Mouse (Mus musculus) Muller cell, postnatal 12 days (primary cell): ENCODE data around the gene Jade1.

Source experiments
- DNase-seq: peaks from one replicate; pipeline ENCODE4 v3.0.0-alpha.2; 2015; ENCODE audit errors: inconsistent ontology term

Jade1 gene

DNA sequence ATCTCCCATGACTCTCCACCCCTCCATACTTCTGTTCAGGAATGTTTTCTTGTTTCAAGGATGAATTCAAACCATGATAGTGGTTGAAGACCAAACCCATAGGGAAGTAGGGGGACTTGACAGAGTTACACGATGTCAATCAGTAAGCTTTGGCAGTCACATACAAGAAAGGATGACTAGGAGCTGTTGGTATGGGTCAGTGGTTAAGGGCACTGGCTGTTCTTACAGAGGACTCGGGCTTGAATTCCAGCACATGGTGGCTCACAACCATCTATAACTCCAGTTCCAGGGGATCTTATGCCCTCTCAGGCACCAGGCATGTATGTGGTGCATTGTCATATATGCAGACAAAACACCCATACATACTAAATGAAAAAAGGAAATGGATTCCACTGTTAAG lies 21.7 kb downstream of the Jade1 start:
- DNase-seq: no peak

DNA sequence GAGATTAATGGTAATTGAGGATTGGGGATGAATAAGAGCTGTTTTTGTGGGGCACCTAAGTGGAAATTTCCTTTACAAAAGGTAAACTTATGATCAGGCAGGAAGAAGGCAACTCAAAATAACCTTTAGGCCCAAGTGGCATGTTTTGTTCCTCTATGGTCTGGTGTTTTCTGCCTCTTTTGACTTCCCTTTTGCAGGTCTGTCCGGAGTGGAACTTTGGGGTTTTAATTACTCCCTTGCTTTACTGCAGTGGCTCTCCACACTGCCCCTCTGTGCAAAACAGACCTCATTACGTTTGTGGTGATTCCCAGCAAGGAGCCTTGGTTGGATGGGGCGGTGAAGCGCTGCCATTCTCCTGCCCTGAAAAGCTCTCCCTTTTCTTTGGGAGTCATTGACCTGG lies 24.3 kb downstream of the Jade1 start:
- no peak for DNase-seq

DNA sequence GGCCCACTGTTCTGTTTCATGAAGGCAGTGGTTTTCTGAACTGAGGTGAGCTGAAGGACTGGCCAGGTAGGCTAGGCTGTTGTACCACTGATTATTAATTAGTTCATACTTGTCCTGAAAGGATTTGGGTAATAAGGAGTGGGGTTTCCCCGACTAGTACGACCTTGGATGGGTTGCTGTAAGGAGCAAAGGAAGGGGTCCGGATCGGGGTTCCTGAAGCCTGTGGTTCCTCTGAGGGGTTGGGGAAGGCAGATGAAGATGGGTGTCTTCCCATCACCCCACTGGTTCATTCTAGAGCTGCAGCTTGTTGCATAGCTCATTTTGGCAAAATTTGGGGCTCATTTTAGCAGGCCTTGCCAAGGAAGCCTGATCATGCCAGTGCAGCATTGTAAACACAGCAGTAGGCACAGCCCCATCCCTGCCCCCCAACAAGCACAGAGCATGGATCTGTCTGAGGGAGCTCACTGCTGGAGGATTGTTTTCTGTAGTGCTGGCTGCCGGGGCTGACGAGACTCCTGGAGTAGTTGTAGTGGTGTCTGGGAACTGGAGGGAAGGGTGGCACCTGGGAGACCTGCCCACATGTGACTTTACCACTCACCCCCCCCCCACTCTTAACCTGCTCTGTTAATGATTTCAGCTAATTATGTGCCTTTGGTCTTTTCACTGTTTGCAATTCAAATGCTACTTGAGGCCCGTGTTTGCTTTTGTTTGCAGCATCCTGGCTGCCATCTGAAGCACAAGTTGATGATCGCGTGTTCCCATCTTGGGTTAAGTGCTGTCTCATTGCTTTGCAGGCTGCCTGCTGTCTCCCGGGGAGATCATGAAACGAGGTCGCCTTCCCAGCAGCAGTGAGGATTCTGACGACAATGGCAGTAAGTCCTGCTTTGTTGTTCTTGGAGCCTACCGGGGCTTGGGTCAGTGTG lies 25.1 kb downstream of the Jade1 start:
- no peak for DNase-seq

DNA sequence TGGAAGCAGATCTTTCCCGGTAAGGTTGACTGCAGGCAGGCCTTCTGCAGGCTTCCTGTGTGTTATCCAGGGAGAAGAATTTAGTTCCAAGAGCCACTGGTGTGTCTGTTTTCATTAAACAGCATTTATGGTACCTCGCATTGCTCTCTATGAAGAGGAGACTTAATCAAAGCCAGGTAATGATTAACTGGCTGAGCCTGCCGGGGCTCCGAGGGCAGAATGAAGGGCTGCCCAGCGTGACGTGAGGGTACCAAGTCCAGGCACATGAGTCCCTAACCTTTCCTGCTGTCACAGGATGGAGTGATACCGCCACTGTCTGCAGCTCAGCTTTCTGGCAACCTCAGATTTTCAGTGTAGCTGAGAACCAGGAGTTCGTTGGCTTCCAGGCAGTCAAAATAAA lies 25.9 kb downstream of the Jade1 start:
- no peak for DNase-seq

DNA sequence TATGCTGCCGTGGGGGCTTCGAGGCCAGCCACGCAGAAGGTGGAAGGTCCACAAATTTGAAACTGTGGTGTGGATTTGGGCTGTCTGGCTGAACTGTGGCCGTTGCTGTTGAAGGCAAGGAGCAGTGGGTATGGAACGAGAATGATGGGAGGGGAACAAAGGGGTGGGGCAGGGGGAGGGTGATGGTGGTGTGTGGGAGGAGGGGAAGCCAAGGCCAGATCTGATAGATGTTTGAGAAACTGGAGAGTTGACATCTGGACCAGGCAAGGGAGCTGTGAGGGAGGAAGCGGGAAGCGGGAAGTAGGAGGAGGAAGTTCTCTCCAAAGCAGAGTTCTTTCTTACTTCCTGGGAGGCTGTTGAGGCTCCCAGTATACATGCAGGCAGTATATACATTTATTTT lies 26.7 kb downstream of the Jade1 start:
- DNase-seq: no peak

DNA sequence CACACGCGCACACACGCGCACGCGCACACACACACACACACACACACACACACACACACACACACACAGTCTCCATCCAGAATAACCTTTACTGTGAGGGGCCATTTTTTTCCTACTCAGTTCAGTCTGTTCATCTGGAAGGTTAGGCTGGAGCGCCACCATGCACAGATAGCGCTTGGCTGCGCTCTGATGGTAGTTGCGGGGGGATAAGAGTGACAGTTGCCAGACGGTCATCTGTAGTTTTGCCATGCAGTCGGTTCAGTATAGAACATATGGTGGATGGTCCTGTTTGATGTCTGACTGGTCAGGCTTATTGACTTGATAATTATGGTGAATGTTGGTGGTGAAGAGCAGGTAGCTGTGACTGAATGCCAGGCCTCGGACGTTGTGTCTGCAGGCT lies 27.6 kb downstream of the Jade1 start:
- no peak for DNase-seq

DNA sequence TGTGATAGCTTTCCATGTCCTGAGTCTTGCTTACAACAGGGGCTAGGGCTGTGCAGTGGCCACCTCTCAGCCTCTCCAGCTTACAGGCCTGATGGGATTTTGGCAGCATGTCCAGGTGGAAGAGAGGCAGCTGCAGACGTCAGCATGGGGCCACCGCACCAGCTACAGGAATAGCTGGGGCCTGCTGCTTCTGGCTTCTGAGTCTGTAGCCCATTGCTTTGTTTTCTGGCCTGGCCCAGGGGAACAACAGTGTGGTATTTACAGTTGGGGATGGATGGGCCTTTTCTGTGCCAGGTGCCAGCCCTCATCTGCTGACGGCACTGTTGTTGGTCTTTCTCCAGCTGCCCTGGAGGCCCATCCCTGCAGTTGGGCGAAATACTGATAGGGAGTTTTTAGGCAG lies 28.1 kb downstream of the Jade1 start:
- DNase-seq: peak; percentile 68

DNA sequence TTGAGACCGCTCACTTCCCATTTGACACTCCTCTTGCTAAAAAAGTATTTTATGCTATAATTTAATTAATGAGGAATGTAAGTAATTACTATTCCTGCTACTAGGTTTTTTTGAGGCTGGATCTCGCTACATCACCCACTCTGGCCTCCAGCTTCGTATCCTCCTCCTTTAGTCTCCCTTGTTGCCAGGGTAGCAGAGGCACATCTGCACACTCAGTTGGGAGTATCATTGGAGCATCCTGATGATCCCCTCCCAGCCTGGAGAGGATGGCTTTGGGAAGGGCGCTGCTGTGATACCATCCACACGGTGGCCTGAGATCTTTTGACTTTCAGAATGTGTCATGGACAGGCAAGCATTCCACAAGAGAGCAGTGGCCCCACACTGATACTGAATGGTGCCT lies 30.0 kb downstream of the Jade1 start:
- DNase-seq: no peak

DNA sequence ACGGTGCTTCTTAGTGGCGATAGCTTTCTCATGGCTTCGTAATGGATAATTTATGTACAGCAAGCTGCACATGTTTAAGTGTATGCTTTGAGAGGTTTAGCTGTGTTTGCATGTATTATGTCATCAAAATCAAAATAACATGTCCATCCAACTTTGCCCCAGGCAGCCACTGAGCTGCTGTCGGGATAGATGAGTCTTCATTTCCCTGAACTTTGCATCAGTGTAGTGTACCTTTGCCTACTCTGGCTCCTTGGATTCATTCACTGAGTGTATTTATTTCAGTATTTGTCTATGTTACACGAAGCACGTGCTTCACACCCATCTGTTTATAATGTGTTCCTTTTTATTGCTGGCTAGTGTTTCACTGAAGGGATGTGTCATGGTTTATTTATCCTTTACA lies 30.8 kb downstream of the Jade1 start:
- DNase-seq: no peak

DNA sequence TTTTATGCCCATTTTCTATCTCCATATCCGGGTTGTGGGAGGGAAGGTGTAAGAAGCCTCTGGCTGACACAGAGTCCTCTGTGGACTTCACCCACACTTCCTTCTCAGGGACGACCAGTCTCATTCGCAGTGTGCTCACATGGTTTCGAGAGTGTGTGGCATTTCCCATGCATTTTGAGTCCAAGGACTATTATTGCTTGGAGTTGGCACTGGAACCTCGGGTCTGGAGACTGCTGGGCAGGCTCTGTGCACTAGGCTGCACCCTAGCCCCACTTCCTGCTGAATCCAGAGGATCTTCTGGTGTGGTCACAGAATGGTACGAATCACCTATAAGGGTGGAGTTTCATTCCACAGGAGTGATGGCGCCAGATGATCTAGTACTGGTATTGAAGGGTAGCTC lies 31.4 kb downstream of the Jade1 start:
- no peak for DNase-seq

DNA sequence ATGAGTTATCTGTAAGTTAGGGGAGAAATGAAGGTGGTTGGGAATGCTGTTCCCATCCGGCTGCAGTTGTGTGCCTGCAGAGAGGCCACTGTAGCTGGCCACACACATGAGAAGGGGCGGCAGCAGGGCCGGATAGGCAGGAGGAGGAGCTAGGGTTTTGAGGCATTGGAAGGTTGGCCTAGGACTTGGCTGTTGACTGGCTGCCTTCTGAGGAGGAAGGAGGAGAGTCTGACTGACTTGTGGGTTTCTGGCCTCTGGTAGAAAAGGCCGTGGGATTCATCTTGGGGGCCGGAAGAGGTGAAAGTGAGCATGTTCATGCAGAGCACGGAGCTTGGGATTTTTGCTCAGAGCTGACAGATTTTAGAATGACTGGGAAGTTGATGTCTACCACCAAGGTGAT lies 32.1 kb downstream of the Jade1 start:
- DNase-seq: no peak

DNA sequence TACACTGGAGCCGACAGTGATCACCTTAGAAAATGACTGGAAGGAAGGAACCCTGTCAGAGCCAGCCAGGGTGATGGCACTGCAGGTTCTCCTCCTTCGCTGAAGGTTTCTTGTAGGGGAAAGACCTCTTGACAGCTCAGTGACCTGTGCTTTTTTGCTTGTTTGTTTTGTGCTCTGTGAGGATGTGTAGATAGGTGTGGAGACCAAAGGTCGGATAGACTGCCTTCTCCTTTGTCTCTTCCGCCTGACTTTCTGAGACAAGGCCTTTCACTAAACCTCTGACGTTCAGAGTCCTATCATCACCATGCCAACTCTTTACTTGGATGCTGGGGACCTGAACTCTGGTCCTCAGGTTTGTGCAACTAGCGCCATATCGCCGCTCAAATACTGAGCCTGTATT lies 33.0 kb downstream of the Jade1 start:
- DNase-seq: no peak

DNA sequence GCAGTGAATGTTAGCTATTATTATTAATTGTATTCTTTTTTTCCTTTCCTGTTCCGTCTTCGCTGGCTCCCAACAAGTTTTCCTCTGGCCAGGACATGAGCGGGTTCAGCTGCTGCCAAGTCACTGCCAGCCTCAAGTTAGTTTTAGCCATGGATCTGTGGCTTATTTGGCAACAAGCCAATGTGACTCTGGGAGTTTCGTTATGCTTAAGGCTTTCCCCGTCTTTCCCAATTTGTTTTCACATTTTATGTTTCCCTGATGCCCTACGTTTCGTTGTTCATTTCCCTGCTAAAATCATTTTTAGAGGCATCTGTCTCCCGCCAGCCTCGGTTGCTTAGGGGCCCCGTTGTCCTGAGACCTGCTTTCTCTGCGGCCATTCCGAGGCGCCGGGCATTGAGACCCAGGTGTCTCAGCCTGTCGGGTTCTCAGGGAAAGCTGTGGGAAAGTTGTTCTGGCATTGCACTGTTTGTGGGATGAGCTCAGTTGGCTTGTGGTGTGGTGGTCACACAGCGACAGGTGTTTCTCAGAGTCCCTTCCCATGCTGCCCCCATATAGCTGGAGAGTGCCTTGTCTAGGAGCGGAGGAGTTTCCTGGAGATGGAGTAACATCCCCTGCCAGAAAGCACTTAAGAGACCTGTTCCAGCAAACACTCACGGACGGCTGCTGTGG lies 33.8 kb downstream of the Jade1 start:
- no peak for DNase-seq

DNA sequence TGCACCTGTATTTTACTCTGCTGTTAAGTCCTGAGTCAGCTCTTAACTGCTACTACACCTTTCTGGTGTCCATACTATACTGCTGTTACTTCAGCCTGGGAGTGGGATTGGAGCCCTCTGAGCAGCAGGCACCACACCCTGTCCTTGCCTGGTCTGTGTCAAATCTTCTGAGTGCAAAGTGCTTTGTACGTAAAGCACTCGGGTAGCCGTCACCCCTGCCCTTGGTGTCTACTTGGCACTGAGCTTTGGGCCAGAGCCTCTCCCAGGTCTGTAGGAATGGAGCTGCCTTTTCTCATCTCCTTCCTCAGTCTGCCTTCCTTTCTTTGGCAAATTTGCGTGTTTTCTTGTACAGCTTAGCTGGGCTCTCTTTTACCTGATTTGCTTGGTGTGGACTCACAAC lies 34.5 kb downstream of the Jade1 start:
- no peak for DNase-seq

DNA sequence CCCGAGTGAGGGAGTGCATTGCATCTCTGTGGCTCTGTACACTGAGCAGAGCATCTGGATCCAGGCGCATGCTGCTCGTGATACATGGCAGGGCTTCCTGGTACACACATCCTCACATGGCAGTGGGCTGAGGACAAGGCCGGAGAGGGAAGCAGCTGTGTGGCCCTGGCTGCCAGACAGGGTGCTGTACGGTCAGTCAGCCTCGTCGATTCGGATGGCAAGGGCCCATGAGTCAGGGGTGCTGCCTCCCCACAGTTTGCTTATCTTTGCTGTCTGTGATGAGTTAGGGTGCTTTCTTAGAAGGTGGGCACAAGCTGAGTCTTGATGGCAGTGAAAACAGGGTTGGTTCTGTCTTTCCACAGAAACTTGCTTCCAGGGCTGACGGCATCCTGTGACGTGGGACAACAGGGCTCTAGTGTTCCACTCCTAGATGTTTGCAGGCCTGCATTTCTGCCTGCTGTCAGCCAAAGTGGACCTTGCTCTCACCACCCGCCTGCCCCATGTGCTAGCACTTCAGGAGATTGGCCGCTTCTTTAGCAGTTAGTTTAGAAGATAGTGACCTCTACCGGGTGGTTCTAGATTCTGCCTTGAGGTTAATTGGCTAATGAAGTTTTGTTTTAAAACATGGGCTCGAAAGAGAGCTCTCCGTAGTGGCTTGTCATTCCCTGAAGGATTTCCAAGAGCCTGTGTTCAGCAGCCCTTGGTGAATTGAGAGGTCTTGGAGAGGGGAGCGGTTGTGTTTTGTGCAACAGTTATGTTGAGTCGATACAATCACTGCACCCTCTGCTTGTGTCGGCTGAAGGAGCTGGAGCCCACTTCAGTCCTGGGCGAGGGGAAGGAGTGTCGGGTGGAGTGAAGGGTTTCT lies 35.4 kb downstream of the Jade1 start:
- no peak for DNase-seq

DNA sequence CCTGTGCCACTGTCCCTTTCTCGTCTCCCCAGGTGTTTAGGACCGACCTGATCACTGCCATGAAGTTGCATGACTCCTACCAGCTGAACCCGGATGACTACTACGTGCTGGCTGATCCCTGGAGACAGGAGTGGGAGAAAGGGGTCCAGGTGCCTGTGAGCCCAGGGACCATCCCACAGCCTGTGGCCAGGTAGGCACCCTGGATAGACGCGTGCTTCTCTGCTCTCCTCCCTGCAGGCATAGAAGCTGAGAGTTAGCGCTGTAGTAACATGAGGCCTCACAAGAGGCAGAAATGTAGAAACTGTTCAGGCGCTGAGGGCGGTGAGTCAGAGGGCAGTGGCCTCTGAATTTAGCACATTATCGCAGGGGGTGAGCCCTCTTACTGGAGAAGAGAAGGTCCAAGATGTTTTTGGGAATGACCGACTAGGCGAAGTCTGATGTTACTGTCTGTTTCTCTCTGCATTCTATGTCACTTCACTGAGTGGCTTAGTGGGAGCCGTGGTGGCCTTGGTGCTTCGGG lies 36.2 kb downstream of the Jade1 start:
- DNase-seq: no peak

DNA sequence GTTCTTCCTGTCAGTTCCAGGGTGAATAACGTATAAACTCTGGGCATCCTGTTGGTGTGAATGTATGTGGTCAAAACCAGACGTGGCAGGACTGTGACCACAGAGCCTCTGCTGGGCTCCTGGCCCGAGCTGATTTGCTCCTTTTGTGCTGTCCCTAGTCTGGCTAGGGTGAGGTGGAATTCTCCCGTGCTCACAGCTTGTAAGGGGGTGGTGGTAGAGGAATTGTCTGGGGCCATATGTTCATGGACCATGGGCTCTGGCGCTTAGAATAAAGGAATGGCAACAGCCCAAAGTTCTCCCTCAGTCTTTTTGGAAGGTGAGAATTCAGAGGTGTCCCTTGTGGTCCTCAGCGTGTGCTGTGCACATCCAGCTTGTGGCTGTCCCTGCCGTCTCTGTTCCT lies 37.3 kb downstream of the Jade1 start:
- no peak for DNase-seq

DNA sequence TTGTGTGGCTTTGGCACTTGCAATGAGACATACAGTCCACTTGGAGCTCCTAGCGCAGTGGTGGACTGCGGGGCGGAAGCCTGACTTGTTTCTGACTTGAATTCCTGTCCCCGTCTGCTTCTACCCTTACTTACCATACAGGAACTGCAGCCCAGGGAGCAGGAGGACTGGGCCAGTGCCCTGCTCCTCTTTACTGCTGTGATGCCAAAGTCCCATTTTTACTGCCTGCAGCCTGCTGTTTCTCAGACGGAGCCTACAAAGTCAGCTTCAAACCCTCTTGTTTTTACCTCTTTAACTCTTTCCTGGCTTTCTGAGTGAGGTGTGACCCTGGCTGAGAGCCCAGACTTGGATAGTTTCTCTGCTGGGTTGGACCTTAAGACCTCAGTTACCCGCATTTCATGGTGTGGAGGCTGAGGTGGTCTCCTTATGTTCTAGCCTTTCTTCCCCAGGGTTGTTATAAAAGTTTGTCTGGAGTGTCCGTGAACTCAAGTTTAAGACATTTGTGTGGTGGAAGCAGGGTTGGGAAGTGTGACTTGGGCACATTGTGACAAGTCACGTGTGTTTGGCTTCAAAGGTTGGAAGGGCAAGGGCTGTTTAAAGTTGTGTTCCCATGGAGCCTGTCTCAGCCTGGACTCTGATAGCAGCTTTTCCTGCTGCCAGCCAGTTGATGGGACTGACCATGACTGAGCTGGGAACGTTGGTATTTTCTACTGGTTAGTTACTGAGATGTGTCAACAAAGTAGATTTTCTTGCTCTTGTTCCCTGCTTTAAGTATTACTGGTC lies 38.8 kb downstream of the Jade1 start:
- DNase-seq: no peak

DNA sequence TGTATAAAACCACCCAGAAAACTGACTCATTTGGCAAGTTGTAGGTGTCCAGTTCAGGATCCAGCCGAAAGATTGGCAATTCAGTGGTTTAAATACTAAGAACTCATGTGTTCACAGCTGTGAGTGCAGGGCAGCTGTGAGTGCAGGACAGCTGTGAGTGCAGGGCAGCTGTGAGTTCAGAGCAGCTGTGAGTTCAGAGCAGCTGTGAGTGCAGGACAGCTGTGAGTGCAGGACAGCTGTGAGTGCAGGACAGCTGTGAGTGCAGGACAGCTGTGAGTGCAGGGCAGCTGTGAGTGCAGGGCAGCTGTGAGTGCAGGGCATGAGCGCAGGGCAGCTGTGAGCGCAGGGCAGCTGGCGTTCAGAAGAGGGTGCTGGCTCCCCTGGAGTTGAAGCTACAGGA lies 39.5 kb downstream of the Jade1 start:
- no peak for DNase-seq

DNA sequence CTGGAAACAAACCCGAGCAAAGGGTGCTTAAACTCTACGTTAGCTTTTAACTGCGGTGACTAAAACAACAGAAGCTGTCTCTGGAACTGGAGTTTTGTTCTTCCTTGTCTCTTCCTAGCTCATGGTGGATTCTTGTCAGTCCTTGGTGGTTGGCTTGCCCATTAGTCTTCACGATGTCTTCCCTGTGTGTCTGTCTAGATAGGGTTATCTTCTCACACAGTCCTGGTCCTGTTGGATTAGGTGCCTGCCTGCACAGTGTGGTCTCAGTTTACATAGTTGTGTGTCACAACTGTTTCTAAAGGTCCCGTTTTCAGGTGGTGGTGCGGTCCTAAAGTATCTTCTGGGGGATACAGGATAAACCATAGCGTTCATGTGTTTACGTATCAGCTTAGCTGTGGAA lies 41.5 kb downstream of the Jade1 start:
- no peak for DNase-seq

DNA sequence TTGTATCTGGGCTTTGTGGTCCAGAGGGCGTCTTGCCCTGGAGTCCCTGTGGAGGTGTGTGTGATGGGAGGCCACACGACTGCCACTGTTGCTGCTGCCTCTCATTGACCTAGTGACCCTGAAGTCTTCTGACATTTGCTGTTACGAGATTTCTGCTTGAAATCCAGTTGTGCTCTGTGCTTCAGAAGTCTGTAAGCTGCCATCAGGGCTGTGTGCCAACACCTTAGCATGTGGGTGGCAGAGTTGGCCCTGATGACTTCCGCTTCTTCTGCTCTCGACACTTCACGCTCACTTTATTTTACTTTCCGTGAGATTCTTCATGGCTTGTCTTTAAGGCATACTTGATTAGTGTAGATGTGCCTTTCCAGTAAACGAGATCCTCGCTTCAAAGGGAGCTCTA lies 42.9 kb downstream of the Jade1 start:
- DNase-seq: no peak
